Mouse (Mus musculus) left cerebral cortex, adult 2 months (tissue): ENCODE measurements around the gene Vmn2r15. TPM values are rescaled to one million over a fixed set of nuclear protein-coding genes. Genes with fewer than 3 reads are reported as not detected.

Experiments
- DNase-seq, 2 experiments: peaks; one replicate each; pipeline ENCODE4 v3.0.0; 2021 to 2022; ENCODE audit warnings: low spot score in 2 of 2, mixed read lengths in 1 of 2; ENCODE audit errors: extremely low spot score in 1 of 2
- H3K27ac ChIP-seq: fragments of 200-600 bp; 2 replicates; pipeline ENCODE4 v1.8.1; 2022
- H3K4me3 ChIP-seq: fragments of 200-600 bp; 2 replicates; pipeline ENCODE4 v1.8.1; 2022
- CTCF ChIP-seq: fragments of 200-600 bp; IDR thresholded peaks from 2 replicates; pipeline ENCODE4 v1.8.1; 2022; ENCODE audit warnings: antibody characterized with exemption, mild to moderate bottlenecking, moderate library complexity
- intact Hi-C: fragments of 180-260 bp; cut with DNase I; formaldehyde crosslinking; loops from one replicate; pipeline ENCODE4 v1.15.1; 2025
- long read RNA-seq, 2 experiments: library from polyadenylated mRNA; stranded (forward); transcript quantifications; one replicate each; pipeline ENCODE4 v2.0.0; 2021; ENCODE audit warnings: borderline mapping rate in 2 of 2
- total RNA-seq, 2 experiments: library from RNA; stranded (reverse); gene quantifications; 2 replicates each; pipeline ENCODE4 v1.2.3; 2021

The Vmn2r15 gene
- not detected for total RNA-seq
- long read RNA-seq, experiment 1, result 0 reads
- long read RNA-seq, experiment 2, result 0 reads

DNA sequence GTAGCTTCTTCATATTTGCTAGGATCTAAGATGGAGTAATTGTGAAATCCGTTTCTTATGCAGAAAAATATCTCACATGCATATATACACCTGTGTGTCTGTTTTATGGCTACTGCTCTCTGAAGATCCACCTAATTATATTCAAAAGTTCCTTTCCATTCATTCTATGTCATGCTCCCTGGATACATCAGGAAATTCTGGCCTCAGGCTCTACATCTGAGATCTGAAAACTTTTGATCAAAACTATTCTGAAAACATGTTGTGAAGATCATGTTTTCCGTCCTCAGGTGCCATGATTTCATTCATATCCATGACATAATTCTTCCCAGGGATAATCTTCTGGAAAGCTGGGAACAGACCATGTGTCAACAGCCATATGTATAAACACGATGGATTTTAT, at the start of gene Vmn2r15:
Gene Vmn2r15 (minus strand): TSS at position 101 of the 400 bp plus-strand sequence.
- TF ChIP-seq CTCF, result no peak
- no peak for DNase-seq
- H3K27ac ChIP-seq, result no peak within 1 kb of the TSS
- no peak within 1 kb of the TSS for H3K4me3 ChIP-seq
- intact Hi-C loops, result no loop called here

DNA sequence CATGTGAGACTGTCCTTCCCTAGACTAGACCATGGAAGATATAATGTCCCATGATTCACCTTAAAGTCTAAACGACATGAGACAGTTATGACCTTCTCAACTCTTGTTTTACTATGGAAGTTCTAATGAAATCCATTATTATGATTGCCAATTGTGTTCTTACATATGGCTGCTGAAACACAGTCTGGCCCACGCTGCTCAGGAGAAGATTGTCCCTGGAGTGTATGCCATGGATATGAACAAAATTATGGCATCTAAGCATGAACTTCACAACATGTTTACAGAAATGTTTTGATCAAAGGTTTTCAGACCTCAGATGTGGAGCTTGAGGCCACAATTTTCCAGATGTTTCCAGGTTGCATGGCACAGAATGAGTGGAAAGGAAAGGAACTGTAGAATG, 32.4 kb upstream of the Vmn2r15 start, which contains the start of gene Vmn2r16:
Gene Vmn2r16 (plus strand): TSS at position 301 of the 400 bp plus-strand sequence.
- no peak within 1 kb of the TSS for H3K4me3 ChIP-seq
- intact Hi-C loops, result no loop called here
- no peak for DNase-seq
- TF ChIP-seq CTCF, result no peak
- no peak within 1 kb of the TSS for H3K27ac ChIP-seq

DNA sequence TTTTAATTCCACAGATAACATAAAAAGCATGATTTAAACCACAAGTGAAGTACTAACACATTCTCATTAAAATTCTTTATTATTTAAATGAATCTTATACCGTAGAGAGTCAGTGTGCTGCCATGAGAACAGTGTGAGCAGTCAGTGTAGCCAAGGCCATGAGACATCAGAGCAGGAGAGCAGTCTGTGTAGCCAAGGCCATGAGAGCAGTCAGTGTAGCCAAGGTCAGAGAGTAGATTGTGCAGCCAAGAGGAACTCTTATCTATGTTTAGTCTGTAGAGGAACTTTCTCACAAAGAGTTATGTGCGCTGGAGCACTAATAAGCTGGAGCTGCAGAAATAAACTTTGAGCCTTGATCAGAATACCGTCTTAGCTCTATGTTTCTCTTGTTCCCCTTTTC, 2.8 kb downstream of the Vmn2r15 start:
- Histone ChIP-seq H3K4me3 (no peak overlapping the region), H3K27ac (no peak overlapping the region)
- TF ChIP-seq CTCF, result no peak
- no peak for DNase-seq
- intact Hi-C loops, result no loop called here

Other genes starting within 250 kb of the Vmn2r15 start
- not detected for gene Vmn2r11, start 238.1 kb downstream of the Vmn2r15 start, total RNA-seq
- not detected for gene Vmn2r12, start 199.7 kb downstream of the Vmn2r15 start, total RNA-seq
- gene Vmn2r13, start 105.4 kb downstream of the Vmn2r15 start, total RNA-seq, result not detected
- gene Vmn2r14, start 72.9 kb downstream of the Vmn2r15 start, total RNA-seq, result not detected
- gene Vmn2r16, start 32.5 kb upstream of the Vmn2r15 start, total RNA-seq, result not detected
- not detected for gene Vmn2r17, start 122.0 kb upstream of the Vmn2r15 start, total RNA-seq